Mouse (Mus musculus) gastrocnemius, postnatal 36 days (tissue): ENCODE measurements at regions not wholly inside any gene's neighbourhood (a gene's known extent, or its start where the extent isn't known, plus 50 kb on each side); places are given as distances from the start of the nearest gene placed in this dataset.

Source experiments
- DNase-seq, 2 experiments: peaks; one replicate each; pipeline ENCODE4 v3.0.0; 2022
- intact Hi-C: fragments of 180-260 bp; cut with DNase I; formaldehyde crosslinking; loops from one replicate; pipeline ENCODE4 v1.15.1; 2025

DNA sequence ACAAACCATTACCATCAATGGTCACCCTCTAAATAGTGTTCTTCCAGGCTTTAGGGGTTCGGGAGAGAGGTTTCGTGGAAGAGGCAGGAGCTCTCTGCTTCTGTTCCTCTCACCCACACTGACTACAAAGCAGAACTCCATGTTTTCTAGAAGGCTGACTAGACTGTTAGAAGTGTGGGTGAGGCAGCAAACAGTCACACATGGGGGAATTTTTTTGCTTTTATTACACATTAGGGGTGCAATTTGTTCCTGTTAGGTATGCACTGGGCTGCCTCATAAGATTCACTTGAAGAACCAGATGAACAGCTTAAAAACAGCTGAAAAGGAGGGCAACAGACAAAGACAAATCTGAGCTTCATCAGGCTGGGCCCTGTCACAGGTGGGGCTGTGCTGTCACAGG lies 124.5 kb upstream of the Syt13 start:
- no peak for DNase-seq
- intact Hi-C loops, result no loop called here

DNA sequence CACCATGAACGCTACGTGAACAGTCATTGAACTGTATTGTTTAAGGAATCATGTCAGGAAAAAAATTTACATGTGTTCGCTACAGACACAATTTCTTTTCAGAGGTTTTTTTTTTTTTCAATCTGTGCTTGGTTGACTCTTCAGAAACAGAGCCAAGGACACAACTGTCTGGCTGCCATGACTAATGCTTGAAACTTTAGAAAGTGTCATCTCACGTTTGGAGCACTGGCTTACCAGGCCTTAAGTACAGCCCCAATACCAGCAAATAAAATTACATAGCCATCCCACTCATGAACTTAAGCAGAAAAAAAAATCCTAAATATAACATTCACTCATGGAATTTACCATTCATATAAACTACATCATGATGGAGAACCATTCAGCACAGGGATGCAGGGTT lies 115.1 kb upstream of the Syt13 start:
- DNase-seq, result no peak
- intact Hi-C loops, result no loop called here

DNA sequence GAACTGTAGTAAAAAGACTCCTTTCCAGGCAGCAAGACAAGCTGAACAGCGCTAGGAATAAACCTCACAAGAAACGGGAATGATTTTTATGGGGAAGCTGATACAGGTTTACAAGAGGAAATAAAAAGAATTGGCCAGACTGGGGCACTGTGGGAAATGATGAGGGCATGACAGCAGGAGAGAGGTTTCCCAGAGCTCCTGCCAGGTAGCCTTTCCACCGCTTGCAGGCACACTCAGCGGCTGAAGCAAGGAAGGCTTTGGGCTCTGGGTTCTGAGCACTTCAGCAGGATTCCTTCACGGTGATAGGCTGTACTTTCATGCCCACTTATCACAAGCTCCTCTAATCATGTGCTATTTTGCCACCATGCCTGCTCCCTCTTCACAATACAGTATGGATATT lies 114.2 kb upstream of the Syt13 start:
- intact Hi-C loops, result no loop called here
- no peak for DNase-seq

DNA sequence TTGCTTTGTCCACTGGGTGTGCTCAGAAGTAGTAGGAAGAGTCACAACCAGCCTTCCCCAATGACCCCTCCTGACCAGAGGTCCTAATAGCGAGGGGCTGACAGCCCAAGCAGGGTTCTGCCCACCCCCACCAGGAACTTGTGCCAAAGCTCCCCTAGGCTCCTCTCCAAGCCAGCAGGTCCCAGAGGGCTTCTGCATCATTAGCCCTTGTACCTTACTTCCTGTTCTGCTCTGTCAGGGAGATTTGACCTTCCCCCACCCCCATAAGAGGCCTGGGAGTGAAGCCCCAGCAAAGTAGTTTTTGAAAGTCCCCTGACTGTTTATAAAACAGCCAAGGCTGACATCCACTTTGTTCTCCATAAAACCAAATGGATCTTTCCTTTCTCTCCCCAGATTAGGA lies 110.0 kb upstream of the Syt13 start:
- no peak for DNase-seq
- intact Hi-C loops, result no loop called here

DNA sequence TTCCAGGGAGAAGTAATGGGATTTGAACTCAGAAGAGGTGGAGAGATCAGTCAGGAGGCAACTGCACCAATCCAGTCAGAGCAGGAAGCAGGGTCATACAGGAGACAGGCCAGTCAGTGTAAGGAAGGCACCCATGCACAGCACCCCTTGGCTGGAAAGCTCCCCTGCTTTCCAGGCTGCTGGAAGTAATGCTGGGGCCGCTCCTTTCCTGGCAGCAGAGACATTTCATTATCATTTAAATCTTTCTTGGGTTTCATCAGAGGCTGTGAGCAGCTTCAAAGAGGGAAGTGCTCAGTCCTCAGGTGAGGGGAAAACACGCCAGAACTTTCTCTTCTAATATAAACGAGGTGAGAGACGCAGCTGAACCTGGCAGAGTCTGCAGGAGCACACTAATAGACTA lies 109.1 kb upstream of the Syt13 start:
- intact Hi-C loops, result no loop called here
- no peak for DNase-seq

DNA sequence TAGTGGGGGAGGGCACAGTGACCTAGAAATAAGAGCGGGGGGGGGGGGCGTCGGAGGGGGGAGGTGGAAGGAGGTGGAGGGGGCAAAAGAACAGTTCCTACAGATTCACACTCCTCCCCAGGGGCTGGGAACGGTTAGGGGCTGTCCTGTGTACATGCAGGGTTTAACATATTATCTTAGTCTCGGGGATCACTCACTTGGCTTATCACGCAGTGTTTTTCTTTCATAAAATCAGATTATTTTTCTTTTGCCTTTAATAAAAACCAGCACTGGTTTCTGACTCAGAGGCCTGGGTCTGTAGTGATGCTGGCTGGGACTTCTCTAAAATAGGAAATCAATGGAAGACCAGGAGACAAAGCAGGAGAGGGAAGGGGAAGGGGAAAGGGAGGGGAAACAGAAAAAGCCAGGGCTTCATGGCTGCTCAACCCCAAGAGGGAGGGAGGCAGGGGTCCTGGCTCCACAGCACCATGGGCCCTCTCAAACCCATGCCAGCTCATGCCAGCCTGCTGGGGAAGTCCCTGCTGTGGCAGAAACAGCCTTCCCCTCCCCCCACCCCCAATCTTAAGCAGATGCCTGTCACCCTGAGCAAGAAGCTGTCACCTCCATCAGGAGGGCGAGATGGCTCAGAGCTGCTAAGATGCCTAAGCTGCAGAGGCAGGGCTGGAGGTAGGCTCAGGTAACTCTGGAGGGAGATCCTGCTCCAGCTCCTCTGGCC lies 108.3 kb upstream of the Syt13 start:
- intact Hi-C loops, result no loop called here
- no peak for DNase-seq

DNA sequence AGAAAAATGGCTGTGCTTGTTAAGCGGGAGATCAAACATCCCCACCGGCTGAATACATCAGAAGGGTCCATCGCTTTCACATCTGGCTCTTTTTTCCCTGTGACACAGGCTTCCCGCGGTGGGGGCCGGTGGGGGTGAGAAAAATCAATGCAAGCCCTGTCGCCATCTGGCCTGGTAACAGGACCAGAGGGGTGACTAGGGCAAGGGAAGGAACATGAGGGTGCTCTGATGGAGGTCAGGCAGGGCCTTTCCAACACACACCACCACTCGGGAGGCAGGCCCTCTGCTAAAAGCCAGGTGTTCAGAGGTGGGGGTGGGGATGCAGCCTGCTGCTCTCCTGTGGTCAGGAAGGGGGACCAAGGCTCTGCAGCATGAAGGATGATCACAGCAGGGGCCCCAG lies 107.5 kb upstream of the Syt13 start:
- intact Hi-C loops, result no loop called here

DNA sequence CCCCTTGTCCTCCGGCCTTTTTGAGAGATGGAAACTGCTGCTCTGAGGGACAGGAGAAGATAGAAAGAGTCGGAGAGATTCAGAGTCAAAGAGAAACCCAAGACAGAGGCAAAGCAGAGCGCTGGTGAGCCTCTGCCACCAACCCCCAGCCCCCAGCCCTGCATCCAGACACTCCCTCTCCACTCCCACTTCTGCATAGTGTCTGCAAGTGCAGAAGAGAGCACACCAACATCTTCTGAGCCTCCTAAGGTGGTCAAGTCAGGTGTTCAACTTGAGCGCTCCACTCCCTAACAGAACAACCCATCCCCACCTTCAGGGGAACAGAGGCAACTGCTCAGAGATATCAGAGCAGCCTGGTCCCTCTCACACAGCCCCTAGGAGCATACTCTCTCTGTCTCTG lies 106.8 kb upstream of the Syt13 start:
- intact Hi-C loops, result no loop called here

More for the DNA sequence above, 107.5 kb upstream of the Syt13 start:
- DNase-seq, result no peak

DNA sequence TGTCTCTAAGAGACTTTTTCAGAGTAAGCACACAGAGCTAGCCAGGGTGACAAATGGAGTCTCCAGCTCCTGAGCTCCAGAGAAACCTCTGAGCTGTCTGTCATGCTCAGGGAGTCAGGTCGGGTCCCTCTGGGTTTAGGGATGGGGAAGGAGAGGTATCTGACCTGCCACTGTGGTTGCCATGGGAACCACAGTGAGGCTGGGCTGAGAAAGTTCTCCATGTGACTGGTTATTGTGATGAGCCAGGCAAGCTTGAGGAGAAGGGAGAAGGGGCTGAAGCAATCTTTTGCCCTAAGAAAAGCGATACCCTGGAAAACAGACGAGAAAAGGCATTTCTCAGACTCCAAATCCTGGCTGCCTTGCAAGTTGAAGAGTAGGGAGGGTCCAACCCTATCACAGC lies 105.7 kb upstream of the Syt13 start:
- no peak for DNase-seq
- intact Hi-C loops, result no loop called here

More for the DNA sequence above, 106.8 kb upstream of the Syt13 start:
- DNase-seq, result no peak

DNA sequence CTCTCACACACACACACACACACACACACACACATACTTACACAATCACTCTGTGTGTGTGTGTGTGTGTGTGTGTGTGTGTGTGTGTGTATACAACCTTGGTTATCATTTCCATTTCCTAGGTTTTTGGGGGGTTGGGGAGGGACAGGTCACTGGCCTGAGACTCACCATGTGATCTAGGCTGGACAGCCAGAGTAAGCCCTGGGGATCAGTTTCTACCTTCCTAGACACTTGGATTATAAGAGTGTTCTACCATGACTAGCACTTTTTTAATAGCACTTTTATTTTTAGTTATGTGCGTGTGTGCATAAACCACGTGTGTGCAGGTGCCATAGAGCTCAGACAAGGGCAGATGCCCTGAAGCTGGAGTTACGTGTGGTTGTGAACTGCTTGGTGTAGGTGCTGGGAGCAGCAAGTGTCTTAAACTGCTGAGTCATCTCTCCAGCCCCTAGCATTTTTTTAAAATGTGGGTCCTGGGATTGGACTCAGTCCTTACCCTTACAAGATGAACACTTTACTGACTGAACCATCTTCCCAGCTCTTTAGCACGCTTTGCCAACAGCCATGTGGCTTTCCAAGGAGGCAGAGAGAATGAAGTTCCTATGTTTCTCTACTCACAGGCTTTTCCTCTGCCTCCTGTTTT lies 105.1 kb upstream of the Syt13 start:
- no peak for DNase-seq

DNA sequence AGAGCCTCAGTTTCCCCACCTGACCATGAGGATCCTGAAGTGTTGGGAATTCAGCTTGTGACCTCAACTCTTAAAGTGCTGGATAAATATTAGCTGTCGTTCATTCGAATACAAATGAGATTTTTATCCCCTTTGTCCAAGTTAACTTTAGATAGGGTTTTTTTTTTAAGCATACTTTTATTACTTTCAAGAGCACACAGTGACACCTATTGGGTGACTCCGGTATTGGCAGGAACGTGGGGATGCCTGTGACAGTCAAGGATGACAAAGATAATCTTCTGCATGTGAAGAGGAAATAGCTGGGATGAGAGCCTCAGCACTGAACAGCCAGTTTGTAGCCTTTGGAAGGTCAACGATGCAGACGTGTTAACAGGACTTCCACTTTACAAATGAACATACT lies 103.9 kb upstream of the Syt13 start:
- intact Hi-C loops, result loop anchor here (1.0 to 2.0 kb wide), 2 partner anchors 203 to 322 kb away; no protein-coding TSS in a partner anchor
- peak in 1 of 2 experiments; percentile 21 for DNase-seq

More for the DNA sequence above, 105.1 kb upstream of the Syt13 start:
- intact Hi-C loops, result loop anchor here (1.0 to 2.0 kb wide), 2 partner anchors 202 to 321 kb away; no protein-coding TSS in a partner anchor

DNA sequence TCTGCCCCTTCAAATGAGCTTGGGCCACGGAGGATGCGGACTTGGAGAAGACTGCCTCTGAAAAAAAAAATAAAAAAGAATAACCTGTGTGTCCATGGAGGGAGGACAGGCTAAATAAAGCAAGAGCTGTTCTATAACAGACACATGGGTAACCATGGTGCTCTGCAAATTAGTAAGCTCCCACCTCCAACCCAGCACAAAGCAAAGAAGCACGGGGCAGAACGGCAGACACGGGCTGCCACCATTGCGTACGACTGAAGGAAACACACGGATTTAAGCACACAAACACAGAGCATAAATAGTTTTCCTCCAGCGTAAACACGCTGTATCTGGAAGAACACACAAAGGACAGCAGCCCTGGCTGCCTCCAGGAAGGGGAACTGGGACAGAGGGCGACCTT lies 101.9 kb upstream of the Syt13 start:
- no peak for DNase-seq
- intact Hi-C loops, result no loop called here

DNA sequence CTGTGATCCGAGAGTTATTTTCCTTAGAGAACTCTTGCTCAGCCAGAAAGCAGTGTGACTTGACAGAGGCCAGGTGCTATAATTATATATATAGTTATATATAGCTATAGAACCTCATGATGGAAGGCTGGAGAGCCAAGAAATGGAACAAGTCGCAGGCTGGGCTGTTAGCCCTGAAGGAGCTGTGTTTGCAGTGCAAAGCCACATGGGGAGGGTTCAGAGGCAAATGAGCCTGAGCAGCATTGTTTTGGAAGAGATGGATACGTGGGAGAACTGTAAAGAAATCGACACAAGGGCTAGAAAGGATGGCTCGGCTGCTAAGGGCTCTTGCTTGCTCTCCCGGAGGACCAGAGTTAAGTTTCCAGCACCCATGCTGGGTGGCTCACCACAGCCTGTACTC lies 95.3 kb upstream of the Syt13 start:
- no peak for DNase-seq
- intact Hi-C loops, result no loop called here

DNA sequence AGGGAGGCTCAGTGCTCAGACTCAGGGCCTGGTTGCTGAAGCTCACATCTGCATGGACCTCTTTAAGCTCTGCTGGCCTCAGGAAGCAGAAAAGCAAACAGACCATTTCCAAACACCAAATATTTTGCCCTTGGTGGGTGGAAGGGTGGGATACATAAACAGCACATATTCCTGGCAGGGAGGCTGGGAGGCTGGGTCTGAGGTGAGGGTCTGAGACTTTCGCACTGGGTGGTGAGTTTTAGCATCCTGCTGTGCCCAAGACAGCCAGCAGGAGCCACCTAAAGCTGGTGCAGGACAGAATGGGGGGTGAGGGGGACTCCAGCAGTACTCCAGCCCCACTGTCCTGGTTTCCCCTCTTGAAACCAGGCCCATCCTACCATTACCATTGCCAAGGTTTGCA lies 90.6 kb upstream of the Syt13 start:
- DNase-seq, result no peak
- intact Hi-C loops, result no loop called here

DNA sequence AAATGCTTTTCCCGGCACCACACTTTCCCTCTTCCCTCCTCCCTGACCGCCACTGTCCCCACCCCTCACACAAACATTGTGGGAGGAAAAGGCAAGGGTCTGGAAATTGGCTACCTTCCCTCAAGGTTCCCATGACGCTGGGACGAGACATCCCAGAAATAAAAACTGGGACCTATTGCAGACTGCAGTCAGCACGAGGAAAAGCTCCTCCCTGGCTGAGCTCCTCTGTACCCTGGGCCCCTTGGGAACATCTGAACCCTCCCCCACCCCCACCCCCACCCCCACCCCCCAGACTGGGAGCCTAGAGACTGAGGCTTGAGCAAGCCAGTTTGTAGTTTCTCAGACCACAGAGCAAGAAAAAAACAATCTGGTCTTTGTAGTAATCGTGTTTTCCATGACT lies 89.5 kb upstream of the Syt13 start:
- intact Hi-C loops, result no loop called here
- no peak for DNase-seq

DNA sequence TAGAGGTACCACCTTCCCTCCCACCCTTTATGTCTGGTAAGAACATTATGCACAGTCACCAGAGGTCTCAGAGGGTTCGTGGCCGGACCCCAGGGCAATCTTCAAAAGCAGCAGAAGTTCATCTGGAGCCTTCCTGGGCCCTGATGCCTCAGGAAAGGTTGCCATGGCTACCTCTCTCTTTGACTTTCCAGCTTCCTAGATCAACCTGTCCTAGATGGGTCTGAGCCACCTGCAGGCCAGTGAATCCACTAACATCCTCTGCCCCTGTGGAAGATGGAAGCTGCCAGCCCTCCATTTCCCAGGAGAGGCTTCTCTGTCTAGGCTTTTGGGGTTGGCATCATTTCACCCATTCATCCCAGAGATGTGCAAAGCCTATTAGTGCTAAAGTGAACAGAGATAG lies 84.8 kb upstream of the Syt13 start:
- no peak for DNase-seq
- intact Hi-C loops, result no loop called here

DNA sequence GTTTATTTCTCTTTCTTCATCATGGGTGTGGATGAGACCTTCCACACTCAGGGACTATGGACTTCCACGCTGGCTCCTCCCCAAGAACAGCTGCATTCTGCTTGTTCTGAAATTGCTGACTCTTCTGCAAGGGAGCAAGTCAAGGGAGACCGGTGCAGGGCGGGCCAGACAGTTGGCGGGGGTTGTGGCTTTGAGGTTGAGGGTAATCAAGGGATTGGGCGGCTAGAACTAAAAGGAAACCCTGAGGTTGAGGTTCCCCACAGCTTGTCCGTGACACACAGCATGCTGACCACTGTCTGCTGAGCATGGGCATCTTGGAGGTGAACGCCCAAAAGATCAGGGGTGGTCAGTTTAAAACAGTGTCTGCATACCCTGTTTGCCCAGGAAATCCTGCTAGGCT lies 83.1 kb upstream of the Syt13 start:
- intact Hi-C loops, result no loop called here
- no peak for DNase-seq

DNA sequence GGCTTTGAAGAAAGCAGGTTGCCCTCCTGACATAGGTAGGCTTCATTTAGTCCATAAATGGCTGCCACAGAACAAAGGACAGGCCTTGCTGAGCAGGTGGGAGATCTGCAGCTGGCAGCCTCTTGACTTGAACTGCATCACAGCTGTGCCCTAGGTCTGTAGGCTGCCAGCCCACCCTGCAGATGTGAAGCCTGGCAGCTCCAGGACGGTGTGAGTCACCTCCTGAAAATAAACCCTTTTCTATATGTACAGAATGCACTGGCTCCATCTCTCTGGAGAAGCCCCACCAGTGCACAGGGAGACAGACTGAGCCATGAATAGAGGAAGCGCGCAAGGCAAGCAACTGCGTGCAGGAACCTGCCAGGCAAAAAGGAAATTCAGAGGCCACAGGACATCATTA lies 78.7 kb upstream of the Syt13 start:
- no peak for DNase-seq
- intact Hi-C loops, result no loop called here

DNA sequence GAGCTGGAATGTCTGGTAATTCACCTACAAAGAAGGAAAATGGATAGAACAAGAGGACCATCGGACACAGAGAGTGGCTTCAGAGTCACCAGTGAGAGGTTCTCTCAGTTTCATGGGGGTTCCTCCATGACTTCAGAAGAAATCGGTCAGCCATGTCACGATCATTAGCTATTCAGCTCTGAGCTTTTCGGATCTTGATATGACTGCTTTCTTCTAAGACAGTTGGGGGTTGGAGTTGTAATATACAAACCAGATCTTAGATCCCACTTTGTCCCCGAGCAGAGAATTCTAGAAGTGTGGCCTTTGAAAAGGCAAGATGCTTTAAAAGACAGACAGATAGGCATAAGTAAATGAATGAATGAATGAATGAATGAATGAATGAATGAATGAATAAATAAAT lies 76.9 kb upstream of the Syt13 start:
- no peak for DNase-seq
- intact Hi-C loops, result no loop called here

DNA sequence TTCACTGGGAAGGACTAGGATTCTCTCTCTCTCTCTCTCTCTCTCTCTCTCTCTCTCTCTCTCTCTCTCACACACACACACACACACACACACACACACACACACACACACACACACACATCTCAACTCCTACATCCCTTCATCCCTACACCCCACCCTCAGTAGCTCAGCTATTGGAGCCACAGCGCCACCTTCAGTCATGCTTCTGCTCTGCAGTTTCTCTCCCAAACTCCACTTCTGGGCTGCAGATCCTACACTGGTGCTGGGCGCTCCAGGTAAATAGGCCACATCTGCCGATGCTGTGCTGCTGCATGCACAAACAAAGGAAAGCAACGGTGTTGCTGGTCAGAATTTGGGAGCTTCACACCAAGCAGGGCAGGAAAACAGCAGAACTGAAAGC lies 74.9 kb upstream of the Syt13 start:
- peak; percentile 15 to 23 for DNase-seq
- intact Hi-C loops, result no loop called here

DNA sequence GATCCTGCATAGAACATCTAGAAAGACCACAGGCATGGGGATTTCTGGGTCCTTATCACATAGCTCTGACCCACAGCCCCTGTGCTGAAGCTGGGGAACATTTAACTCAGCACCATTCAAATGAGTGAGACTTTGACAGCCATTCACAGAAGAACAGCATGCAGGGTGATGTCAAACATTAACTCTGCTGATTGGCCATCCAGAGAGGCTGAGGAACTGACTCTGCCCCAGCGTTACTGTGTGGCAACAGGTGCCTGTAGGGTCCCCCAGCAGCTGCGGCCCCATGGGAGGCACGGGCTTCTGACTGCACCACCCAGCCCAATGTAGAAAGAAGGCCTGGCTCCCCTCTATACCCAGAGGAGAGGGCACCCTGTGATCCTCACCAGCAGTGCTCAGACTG lies 73.3 kb upstream of the Syt13 start:
- intact Hi-C loops, result no loop called here
- DNase-seq, result no peak

DNA sequence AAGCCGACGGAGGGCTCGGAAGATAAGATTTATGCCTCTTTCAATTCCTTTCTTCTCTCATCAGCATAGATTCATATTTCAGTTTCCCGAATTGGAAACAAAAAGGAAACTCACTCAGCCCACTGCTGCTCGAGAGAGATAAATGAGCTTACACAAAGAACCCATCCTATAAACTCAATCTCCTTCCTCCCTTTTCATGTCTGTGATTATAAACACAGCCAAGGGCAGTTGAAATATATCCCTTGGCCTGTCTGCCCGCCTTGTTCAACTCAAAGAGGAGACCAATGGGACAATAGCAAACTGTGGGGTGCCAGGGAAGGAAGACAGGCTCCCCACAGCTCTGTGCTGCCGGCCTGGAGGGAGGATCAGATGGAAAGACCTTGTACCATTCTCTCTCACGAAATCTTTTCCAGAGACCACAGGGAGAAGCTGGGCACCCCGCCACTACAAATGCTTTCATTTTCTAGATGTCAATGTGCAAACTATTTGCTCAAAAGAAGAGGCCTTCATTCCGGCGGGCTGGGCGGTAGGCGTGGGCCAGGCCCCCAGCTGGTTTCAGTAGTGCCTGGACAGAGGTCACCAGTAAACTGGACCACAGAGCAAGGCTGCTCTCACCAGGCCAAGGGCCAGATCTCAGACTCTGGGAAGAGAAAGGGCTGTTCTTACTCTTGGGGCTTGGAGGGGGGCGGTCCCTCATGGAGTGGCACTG lies 69.7 kb upstream of the Syt13 start:
- DNase-seq, result peak; percentile 28 to 42
- intact Hi-C loops, result no loop called here
